Mouse (Mus musculus) ZHBTc4 (cell line): Measurements from ENCODE around the gene Psmb4.
"Not testable (repeated sequence)": the region's sequence is repeated elsewhere in the genome, so short reads cannot be mapped to it uniquely, and the experiment has no call there.

Experiments
- DNase-seq: peaks from one replicate; pipeline ENCODE4 v3.0.0-alpha.2; 2011; ENCODE audit warnings: low read depth, low spot score

The Psmb4 gene

DNA sequence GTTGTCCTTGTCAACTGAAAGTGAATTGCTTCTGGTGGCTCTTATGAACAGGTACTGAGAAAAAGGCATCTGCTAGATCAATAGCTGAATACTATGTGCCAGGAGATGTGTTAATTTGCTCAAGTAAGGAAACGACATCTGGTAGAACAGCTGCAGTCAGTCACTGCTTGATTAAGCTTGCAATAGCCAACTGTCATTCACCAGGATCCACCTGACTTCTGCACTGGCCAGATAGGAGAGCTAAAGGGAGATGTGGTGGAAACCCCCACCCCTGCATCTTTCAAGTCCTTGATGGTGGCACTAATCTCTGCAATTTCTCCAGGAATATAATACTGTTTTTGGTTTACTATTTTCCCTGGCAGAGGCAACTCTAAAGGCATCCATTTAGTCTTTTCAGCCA, 19.7 kb upstream of the Psmb4 start:
- no peak for DNase-seq

DNA sequence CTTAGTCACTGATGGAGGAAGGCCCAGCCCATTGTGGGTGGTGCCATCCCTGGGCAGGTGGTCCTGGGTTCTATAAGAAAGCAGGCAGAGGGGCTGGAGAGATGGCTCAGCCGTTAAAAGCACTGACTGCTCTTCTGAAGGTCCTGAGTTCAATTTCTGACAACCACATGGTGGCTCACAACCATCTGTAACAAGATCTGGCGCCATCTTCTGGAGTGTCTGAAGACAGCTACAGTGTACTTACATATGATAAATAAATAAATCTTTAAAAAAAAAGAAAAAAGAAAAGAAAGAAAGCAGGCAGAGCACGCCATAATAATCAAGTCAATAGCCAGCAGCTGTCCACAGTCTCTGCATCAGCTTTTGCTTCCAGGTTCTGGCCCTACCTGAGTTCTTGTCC, 18.0 kb upstream of the Psmb4 start:
- DNase-seq: not testable (repeated sequence)

DNA sequence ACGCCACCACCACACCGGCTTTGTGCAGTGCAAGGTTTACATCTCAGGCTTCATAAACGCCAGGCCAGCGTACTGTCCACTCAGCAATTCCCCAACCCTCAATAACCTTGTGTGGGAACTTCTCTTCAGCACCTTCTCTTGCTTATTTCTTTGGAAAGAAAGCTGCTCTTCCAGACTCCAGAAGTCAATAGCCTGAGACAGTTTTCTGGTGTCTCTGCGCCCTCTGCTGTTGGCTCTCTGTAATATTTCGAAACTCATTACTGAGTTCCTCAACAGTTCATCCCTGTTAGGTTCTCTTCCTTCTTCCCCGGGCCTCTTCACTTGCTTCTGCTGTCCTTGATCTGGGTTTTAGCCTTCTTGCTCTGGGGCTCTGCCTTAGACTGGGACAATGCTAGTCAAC, 16.0 kb upstream of the Psmb4 start:
- DNase-seq: peak; percentile 69

DNA sequence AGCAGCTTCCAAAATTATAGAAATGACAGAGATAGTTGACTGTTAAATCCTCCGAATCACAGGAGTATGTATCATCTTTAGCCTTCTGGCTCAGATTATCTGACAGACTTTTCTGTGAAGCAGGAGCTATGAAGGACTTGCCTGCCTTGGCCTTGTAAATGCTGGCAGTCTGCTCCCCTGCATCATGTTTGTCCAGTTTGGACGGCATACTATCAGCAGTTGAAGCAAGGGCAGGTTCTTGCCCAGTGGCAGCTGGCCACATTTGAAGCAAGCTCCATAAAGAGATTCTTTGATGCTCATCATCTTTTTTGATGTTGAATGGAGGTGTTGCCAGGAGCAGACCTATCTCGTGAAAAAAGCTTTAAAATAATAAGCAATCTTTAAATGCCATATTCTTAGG, 7.3 kb upstream of the Psmb4 start:
- DNase-seq: no peak

DNA sequence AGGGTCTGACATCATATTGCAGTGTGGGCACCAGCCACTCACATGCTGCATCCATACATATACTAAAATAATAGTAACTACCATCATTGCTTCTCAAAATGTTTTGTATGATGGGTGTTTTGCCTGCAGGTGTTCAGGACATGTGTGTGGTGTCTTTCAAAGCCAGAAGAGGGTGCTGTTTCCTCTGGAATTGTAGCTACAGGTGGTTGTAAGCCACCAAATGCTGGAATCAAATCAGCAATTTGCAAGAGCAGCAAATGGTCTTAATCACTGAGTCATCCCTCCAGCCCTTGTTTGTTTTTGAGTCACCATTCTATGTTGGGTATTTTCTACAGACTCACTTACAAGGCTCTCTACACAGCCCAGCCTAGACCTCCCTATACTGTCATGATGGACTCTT, 1.8 kb upstream of the Psmb4 start:
- peak; percentile 80 for DNase-seq

DNA sequence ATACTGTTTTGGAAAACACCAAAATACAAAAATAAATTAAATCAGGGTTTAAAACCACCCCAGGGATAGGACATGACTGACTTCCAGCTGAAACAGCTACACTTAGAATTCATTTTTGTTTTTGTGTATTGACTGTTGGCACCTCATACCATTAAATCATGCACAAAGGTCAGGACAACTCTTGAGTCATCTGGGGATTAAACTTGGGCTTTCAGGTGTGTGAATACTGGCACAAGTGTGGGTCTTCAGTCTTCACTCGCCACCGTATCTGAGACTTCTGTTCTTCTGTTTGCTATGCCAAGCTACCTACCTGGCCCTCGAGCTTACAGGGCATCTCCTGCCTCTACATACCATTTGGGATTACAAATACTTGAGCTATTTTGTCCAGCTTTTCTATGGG, 4.2 kb downstream of the Psmb4 start:
- DNase-seq: no peak

DNA sequence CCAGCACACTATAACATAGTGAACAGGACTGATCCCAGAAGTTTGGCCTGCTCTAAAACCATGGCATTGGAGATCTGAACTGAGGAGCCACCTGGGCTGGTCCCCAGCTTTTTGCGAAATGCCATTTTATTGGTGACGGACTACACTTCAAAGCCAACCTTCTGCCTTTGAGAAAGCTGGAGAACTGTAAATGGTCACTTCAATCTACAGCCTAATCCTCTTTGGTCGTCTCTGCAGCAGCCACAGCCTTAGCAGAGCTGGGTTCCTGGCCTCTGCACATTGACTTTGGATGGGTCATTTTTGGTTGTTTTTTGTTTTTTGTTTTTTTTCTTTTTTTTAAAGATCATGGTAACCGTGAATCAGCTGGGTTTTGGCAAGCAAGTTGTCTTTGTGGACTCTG, 4.9 kb downstream of the Psmb4 start:
- no peak for DNase-seq

DNA sequence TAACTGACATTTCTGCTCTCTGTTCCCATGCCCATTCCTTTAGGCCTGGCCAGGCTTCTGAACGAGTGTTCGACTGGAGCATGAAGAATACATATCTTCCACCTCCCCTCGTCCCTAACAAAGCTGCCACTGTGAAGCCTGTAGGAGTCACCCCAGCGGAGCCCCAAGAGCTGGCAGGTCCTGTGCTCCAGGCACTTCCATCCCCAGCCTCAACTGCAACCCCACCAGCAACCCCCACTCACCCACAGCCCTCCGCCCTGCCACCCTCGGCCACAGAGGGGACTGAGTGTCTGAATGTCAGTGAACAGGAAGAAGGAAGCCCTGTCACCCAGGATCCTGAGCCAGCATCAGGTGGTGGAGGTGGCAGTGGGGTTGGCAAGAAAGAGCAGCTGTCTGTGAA, 8.1 kb downstream of the Psmb4 start:
- no peak for DNase-seq

DNA sequence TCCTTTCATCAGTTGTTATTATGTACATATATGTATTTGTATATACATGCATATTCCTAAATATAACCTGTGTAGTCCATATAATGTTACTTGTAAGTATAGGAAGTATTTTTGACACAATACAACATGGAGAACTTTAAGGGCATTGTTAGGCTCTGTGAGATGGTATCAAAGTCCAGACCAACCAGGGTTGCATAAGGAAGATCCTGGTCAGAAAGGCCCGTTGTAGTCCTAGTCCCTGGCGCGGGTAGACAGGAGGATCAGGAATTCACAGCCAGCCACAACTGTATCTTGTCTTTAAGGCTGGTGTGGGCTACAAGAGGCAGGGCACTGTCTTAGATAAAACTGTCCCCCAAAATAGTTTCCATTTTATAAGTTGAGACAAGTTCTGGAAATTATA, 17.8 kb downstream of the Psmb4 start:
- no peak for DNase-seq

DNA sequence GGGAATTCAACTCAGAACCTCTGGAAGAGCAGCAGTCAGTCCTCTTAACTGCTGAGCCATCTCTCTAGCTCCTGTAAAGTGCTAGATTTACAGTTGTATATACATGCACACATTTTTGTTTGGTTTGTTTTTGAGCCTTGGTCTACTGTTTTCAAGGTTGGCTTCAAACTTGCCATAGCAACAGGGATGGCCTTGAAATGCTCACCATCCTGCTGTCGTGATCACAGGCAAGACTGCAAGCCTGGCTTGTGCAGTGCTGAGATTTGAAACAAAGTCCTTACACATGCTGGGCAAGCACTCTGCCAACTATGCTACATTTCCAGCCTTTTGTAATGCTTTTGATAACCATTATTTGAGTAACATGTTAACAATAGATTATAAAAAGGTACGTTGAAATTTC, 27.3 kb downstream of the Psmb4 start:
- no peak for DNase-seq

DNA sequence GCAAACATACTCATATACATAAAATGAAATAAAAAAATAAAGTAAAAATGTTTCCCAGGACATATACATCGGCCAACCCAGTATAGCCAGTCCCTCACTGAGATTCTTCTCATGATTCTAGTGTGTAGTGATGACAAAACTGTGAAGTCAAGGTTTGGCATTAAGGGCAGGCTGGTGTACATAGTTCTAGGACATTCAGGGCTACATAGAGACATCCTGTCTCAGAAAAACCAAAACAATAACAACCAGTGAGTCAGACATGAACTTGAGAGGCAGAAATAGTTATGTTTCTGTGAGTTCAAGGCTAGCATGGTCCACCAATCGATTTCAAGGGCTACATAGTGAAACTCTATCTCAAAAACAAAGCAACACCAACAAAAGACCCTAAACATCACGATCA, 34.5 kb downstream of the Psmb4 start:
- DNase-seq: no peak

DNA sequence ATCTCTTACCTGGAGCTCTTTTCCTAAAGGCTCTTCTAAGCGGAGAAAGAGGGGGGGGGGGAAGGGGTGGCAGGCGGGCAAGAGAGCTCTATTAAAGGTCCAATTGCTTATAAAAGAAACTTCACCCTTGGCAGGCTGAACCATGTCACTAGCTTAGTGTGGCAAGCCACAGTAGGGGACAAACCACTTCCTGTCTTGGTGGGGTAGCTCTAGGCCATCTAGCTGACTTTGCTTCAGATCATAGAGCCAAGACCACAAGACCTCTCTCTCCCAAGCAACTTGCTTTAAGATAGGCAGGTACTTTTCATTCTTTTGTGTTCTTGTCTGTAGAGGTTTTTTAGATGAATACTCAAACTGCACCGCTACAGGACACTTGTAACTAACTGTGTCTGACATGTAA, 35.0 kb downstream of the Psmb4 start:
- DNase-seq: no peak

DNA sequence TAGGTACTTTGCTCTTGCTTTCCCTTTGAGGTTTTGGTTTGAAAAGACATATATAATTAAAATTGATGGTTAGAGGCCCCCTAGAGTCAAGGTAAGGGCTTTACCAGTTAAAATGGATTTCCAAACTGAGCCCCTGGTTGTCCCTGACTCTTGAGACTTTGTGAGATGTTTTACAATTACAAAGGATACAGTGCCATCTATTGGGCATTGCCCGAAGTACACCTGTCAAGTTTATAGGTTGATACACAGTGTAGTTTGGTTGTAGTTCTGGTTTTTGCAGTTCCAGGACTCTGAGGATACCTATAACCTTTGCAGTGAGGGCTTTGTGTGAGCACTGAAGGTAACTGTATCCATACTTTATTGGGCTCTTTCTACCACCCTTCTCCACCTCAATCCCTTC, 37.4 kb downstream of the Psmb4 start:
- DNase-seq: peak; percentile 74

DNA sequence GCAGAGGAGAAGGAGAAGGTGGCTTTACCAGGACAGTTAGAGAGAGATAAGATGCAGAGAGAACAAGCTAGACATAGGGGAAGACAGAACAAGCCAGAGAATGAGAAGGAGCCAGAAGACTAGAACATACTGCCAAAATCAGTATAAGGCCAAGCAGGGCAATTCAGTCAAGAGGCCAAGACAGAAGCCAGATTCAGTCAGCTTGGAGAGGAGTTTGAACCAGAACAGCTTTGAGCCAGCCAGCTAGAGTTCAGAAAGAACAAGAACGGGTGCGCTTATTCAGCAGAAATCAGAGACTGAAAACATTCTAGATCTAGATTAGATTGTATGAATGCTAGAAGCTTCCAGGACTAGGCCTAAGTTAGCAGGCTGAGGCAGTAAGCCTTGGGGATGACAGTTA, 39.4 kb downstream of the Psmb4 start:
- no peak for DNase-seq

DNA sequence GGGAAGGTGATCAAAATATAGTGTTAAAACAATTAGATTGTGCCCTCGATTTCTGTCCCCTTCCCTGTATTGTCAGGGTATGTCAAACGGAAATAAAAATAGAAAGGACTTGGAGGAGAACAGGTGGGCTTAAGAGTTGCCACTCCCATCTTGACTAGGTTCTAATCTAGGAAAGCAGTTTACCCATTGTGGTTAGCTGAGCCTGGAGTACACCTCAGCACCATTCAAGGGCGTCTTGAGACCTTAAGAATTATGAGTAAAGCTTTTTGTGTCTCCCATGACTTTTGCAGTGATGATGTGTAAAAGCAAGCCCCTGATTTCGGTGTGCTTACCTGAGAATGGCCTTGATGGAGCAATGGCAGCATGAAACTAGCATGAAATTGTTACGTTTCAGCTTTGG, 47.7 kb downstream of the Psmb4 start:
- no peak for DNase-seq

DNA sequence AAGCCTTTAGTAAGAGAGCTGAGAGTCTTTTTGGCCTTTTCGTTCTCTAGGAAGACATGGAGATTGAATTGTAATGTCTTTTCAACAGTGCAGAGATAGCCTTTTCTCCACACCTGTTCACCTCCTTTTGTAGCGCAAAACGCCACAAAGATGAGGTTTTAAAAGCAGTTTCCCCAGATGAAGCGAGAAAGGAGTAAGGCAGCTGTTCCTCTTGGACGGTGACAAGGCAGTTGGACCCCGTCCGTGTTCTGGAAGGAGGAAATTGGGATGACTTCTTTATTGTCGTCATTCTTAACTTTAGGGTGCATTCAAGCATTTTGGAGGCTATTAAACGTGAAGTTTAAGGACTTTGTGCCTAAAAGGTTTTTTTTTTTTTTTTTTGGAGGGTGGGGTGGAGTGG, 48.1 kb downstream of the Psmb4 start:
- no peak for DNase-seq

DNA sequence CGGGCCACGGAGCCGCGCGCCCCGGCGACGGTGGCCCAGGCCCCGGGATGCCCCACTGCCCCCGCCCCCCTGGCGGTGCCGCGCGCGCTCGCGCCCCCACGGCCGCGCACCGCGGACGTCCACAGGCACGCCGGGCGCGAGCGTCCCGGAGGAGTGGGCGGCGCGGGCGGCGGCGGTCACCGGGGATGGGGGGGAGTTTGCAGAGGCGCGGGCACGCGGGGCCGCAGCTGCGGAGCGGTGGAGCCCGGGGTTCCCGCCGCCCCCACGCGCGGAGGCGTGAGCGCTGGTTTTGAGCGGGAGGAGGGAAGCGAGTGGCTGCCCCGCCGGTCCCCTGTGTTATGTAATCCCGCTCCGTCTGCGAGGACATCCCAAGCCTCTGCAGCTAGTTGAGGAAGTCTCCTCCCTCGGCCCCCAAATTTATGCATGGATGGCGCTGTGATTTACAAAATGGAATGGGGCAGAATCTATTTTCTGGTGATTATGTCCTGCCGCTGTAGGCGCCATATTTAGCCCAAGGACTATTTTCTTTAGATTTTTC, 48.7 kb downstream of the Psmb4 start:
- DNase-seq: peak; percentile 86

DNA sequence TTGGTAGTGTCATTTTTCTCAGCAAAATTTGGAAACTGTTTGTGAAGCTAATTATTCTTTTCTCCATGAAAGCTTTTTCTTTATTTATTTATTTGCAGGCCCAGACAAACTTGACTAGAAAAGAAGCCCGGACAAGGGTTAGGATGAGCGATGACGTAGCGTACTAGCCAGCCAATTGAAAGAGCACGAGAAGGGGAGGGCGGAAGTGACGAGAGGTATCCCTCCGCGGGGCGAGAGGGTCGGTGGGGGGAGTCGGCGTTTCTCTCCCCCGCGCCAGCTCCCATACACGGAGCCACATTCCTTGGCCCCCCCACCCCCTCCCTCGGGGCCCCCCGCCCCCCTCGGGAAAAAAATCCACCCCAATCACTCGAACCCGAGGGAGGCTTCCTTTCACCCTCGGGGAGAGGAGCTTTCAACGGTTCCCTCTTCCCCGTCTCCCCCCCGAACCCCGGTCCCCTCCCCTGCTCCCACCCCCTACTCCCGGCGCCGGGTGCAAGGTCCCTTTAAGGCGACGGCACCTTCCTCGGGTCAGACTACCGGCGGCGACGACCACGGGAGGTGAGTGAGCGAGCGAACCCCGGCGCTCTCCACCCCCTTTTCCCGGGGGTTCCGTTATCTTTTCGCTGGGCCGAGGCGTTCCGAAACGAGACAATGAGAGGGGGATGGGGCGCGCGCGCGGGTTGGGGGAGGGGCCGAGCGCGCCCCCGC, 49.4 kb downstream of the Psmb4 start, which contains the start of gene Pogz:
Gene Pogz, plus strand, starts transcription at position 385 of the 708 bp plus-strand sequence.
- DNase-seq: peak; percentile 97

DNA sequence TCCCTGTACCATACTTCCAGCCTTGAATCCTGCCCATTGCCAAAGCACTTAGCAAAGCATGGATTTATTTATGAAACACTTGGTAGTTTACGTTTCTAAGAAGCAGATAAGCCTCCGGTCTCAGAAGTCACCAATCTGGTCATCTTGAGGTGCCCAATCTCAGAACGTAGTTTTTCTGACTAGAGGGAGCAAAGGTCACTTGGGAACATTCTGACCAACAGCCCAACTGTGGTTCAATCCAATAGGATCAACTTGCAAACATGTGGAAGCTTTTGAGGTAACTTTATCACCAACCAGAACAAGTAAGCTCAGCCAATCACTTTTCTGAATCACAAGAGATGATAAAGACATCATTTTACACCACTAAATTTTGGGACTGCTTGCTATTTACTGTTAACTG, 51.4 kb downstream of the Psmb4 start:
- DNase-seq: no peak
